Mouse (Mus musculus) heart, postnatal 0 days (tissue): ENCODE measurements at regions not wholly inside any gene's neighbourhood (a gene's known extent, or its start where the extent isn't known, plus 50 kb on each side); places are given as distances from the start of the nearest gene placed in this dataset.

Source experiments
- CTCF ChIP-seq: IDR thresholded peaks from 2 replicates; pipeline ENCODE4 v1.5.1; 2016; ENCODE audit warnings: antibody characterized with exemption, control low read depth, low read depth
- EP300 ChIP-seq: IDR thresholded peaks from 2 replicates; pipeline ENCODE4 v1.6.1; 2016; ENCODE audit warnings: antibody characterized with exemption, low read depth

DNA sequence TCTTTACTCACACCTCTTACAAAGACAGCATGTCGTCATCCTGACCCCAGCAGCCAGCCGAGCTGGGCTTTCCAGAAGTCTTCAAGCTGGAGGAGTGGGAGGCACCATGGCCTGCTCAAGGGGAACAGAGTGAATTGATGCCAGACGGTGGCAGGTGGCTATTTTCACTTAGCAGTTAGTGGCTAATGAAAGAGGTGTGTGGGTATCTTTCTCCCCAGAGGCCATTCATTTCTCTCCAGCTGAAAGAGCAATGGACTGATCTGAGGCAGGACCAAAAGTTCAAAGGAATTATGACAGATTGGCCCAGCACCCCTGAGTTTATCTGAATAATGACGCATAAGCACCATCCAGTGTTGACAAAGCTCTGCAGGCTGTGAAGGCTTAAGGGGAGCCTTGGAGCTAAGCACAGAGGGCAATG is 841.0 kb upstream of the Car8 start:
- TF ChIP-seq CTCF (no peak), EP300 (no peak)
